Mouse (Mus musculus): ENCODE measurements around the gene Traf6. TPM values are rescaled to one million over a fixed set of nuclear protein-coding genes. Genes with fewer than 3 reads are reported as not detected.

Gene Traf6
- 6.6 and 7.3 TPM in 2 replicates for polyA plus RNA-seq (2015; fragmentation: Nextera tagmentation; extraction: Ambion mirVana)

DNA sequence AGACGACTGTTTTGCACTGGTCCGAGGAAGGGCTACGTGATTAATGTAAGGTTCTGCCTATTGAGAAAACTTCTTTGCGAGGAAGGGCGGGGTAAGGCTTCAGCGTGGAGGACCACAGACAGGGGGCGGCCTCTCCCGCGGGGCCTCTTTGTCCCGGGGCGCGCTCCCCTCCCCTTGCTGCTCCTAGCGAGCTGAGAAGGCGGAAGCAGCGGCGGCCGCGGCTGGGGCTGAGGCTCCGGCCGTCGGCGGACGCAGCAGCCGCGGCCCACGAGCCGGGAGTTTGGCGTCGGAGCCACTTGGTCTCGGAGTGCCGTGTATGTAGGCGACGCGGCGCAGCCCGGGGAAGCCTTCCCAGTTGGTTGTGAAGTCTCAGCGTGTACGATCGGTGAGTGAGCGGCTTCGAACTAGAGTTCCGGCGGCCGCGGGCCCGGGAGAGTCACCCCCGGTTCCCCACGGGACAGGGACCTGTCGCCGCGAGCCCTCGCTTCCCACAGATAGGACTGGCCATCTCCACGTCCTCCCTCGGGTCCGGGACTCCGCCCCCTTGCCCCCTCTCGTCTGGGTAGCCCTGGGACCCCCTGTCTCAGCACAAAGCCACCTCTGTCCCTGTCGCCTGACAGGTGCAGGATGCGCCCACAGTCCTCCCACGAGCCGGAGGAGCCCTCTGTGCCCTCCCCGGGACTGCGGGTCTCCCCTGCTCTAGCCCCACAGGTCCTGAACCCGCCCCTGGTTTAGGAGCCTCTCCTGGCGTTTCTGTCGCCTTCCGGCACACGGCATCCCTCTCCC, at the start of gene Traf6:
TSS of gene Traf6 (plus strand) at position 194 of the 786 bp plus-strand sequence.
- Histone ChIP-seq H3K4me3 (peak within 1 kb of the TSS; percentile 81), H3K4me1 (replicated peaks) (peaks cover 21% of the 10 kb centered on the region), H3K9ac (peak within 1 kb of the TSS; percentile 87), H3K27me3 (no peaks in the 10 kb centered on the region), H3K4me2 (peak within 1 kb of the TSS; percentile 64), H3K27ac (replicated peaks) (peak within 1 kb of the TSS; percentile 59; the same call in 1 of the 2 replicates), H3K9me3 (no peaks in the 10 kb centered on the region), H3K36me3 (no peaks in the 10 kb centered on the region)
- ATAC-seq (ENCODE audit: low read depth) = peak; percentile 89
- under 1% methylated on average over 68 of the region's 68 CpGs for WGBS

- peak; percentile 84 for ATAC-seq (ENCODE audit: low read depth)
- Histone ChIP-seq H3K9me3 (no peaks in the 10 kb centered on the region), H3K27ac (replicated peaks) (peak overlapping the region; percentile 67), H3K9ac (no peak overlapping the region), H3K4me1 (replicated peaks) (peaks cover 11% of the 10 kb centered on the region), H3K4me3 (no peak overlapping the region), H3K27me3 (no peaks in the 10 kb centered on the region), H3K36me3 (no peaks in the 10 kb centered on the region), H3K4me2 (no peak overlapping the region)
- 35% methylated on average over 7 of the region's 7 CpGs for WGBS
These were observed 39.0 kb upstream of the Traf6 start for GRCm38 (mm10) chr2:101638979-101639839.

DNA sequence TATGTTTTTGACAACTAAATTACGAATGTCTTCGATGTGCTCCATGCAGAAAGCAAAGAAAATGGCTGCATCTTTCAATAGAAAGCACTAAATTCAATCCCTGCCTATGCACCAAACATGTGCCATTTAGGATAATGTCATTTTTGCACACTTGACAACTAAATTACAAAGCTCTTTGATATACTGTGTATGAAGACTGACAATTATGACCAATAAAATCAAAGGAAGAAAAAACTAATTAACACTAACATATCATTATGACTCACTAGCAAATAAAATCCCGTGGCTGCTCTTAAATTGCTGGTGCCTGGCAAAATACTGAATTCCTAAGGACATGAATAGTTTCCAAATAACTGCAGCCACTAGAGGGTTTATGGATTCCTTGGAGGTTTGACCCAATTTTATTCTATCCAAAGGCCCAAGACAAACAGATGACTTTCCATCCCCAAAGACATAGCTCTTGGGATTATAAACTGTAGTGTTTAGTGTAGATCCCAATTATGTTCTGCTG, 38.3 kb upstream of the Traf6 start:
- WGBS = 70% methylated on average over 3 of the region's 3 CpGs
- Histone ChIP-seq H3K4me2 (no peak overlapping the region), H3K9me3 (no peaks in the 10 kb centered on the region), H3K27ac (replicated peaks) (peak overlapping the region; percentile 67), H3K9ac (no peak overlapping the region), H3K4me1 (replicated peaks) (peaks cover 11% of the 10 kb centered on the region), H3K27me3 (no peaks in the 10 kb centered on the region), H3K4me3 (no peak overlapping the region), H3K36me3 (no peaks in the 10 kb centered on the region)
- ATAC-seq (ENCODE audit: low read depth) = peak; percentile 59; the same call in 1 of the 2 replicates

DNA sequence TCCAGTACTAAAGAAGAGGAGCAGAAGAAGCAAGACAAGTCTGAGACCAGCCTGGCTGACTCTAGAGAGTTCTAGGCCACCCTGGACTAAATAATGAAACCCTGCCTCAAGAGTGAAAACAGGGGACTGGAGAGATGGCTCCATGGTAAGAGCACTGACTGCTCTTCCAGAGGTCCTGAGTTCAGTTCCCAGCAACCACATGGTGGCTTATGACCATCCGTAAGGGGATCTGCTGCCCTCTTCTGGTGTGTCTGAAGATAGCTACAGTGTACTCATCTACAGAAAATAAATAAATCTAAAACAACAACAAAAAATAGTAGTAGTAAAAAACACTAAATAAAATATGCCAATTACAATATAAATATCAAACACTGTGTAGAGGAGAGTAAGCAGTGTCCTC, 32.4 kb upstream of the Traf6 start:
- H3K9me3 ChIP-seq = no peaks in the 10 kb centered on the region
- 0 out of 2 replicates have a peak, but pooled peaks cover under 1% of the 10 kb centered on the region for H3K27me3 ChIP-seq
- 94% methylated on average over 1 of the region's 1 CpGs for WGBS
- H3K36me3 ChIP-seq = no peaks in the 10 kb centered on the region
- peaks cover 8% of the 10 kb centered on the region; the same call in 1 of the 2 replicates for H3K4me1 ChIP-seq (replicated peaks)
- no peak overlapping the region for H3K9ac ChIP-seq
- ATAC-seq (ENCODE audit: low read depth) = no peak
- H3K27ac ChIP-seq (replicated peaks) = no peak overlapping the region
- no peak overlapping the region for H3K4me2 ChIP-seq
- H3K4me3 ChIP-seq = no peak overlapping the region

DNA sequence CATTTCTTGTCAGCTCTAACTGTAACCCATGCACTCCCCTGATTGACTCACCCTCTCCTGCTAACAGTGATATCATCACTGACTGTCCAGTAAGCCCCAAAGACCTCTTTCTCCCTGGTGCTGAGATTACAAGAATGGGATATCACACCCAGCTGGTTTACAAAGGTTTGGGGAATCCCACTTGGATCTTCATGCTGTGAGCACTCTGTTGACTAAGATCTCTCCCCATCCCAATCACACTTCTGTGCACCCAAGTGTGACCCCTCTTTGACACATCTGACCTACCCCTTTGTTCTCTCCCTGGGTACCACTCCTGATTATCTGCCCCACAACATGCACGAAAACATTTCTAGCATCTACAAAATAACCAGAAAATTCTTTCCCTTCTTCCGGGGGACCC, 29.9 kb upstream of the Traf6 start:
- no peaks in the 10 kb centered on the region for H3K9me3 ChIP-seq
- H3K4me1 ChIP-seq (replicated peaks) = peaks cover 16% of the 10 kb centered on the region
- no peak overlapping the region for H3K27ac ChIP-seq (replicated peaks)
- 74% methylated on average over 2 of the region's 2 CpGs for WGBS
- peaks cover 3% of the 10 kb centered on the region; the same call in 1 of the 2 replicates for H3K27me3 ChIP-seq
- no peak for ATAC-seq (ENCODE audit: low read depth)
- H3K4me3 ChIP-seq = no peak overlapping the region
- H3K36me3 ChIP-seq = no peaks in the 10 kb centered on the region
- H3K9ac ChIP-seq = no peak overlapping the region
- H3K4me2 ChIP-seq = no peak overlapping the region

DNA sequence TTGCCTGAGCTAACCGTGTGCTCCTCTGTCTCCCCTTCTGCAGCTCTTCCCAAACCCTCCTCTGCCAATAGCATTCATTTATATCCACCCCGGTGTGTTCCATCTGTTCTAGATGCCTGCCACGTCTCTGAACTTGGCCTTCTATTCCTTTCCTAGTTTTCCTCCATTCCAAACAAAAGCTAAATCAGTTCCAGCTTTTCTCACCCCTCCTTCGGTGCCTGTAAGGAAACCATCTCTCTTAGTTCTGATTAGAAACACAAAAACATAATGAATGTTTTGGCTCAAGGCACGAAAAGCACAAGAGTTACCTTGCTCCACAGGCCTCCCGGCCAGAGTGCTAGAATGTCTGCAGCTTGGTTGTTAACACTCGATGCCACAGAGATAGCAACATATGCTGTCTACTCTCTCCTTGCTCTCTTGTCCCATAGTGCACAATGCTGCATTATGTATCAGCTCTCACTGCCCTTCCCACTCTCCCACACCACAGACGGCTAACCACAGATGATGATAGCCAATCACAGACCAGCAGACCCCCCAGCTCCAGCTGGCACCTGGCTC, 29.0 kb upstream of the Traf6 start, which contains the start of the genes Rag1 and B230118H07Rik:
TSS of gene Rag1 (minus strand) at position 388 of the 558 bp plus-strand sequence.
TSS of gene B230118H07Rik (minus strand) at position 419 of the 558 bp plus-strand sequence.
- peaks cover 3% of the 10 kb centered on the region; the same call in 1 of the 2 replicates for H3K27me3 ChIP-seq
- H3K4me3 ChIP-seq = no peak within 1 kb of the TSS
- H3K36me3 ChIP-seq = no peaks in the 10 kb centered on the region
- peak within 1 kb of the TSS; percentile 19; the same call in 1 of the 2 replicates for H3K27ac ChIP-seq (replicated peaks)
- H3K9me3 ChIP-seq = no peaks in the 10 kb centered on the region
- 39% methylated on average over 8 of the region's 8 CpGs for WGBS
- no peak within 1 kb of the TSS for H3K4me2 ChIP-seq
- no peak for ATAC-seq (ENCODE audit: low read depth)
- peaks cover 16% of the 10 kb centered on the region for H3K4me1 ChIP-seq (replicated peaks)
- no peak within 1 kb of the TSS for H3K9ac ChIP-seq

- peaks cover 16% of the 10 kb centered on the region for H3K4me1 ChIP-seq (replicated peaks)
- no peak overlapping the region for H3K27ac ChIP-seq (replicated peaks)
- WGBS = 62% methylated on average over 1 of the region's 1 CpGs
- H3K4me2 ChIP-seq = no peak overlapping the region
- H3K27me3 ChIP-seq = peaks cover 3% of the 10 kb centered on the region; the same call in 1 of the 2 replicates
- H3K4me3 ChIP-seq = no peak overlapping the region
- H3K9me3 ChIP-seq = no peaks in the 10 kb centered on the region
- no peak overlapping the region for H3K9ac ChIP-seq
- no peak for ATAC-seq (ENCODE audit: low read depth)
- H3K36me3 ChIP-seq = no peaks in the 10 kb centered on the region
These were observed 27.8 kb upstream of the Traf6 start for GRCm38 (mm10) chr2:101650446-101650845.

DNA sequence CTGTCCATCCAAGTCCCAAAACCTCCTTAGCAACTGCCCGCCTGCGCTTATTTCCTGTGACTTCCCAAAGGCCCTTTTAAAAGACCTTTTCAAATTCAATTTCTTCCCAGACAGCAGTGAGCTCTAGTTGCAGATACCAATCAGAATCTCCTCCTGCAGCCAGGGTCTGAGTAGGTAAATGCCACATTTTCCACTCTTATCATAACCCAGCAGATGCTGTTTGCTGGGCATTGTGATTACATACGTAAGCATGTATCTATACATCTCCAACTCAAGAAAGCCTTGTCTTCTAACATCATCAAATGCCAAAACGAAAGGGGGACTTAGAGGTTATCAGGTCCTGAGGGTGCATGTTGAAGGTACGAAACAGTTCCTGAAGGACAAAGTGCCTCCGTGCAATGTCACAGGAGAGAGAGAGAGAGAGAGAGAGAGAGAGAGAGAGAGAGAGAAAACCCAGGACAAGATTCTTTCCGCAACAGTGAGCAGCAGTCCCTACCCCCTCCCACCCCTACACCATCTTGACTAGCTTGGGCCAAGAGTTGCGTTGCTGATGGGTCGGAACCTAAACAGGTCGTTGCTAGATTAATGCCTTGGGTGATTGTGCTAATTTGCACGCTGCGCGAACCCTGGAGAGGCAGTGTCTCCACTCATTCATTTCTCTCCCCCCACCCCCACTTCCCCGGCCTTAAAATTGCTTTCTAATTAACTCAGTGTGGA, 25.9 kb upstream of the Traf6 start:
- 25% methylated on average over 14 of the region's 14 CpGs for WGBS

GRCm38 (mm10) chr2:101652921-101653597, 25.2 kb upstream of the Traf6 start:
- 19% methylated on average over 14 of the region's 14 CpGs for WGBS
- no peaks in the 10 kb centered on the region for H3K9me3 ChIP-seq
- H3K4me2 ChIP-seq = peak overlapping the region; percentile 61
- peak; percentile 88 for ATAC-seq (ENCODE audit: low read depth)
- H3K27ac ChIP-seq (replicated peaks) = no peak overlapping the region
- H3K9ac ChIP-seq = peak overlapping the region; percentile 55; the same call in 1 of the 2 replicates
- H3K36me3 ChIP-seq = no peaks in the 10 kb centered on the region
- peak overlapping the region; percentile 27 for H3K4me3 ChIP-seq
- peaks cover 3% of the 10 kb centered on the region; the same call in 1 of the 2 replicates for H3K27me3 ChIP-seq
- H3K4me1 ChIP-seq (replicated peaks) = peaks cover 16% of the 10 kb centered on the region

More for the DNA sequence above, 25.9 kb upstream of the Traf6 start:
- Histone ChIP-seq H3K9me3 (no peaks in the 10 kb centered on the region), H3K27me3 (peaks cover 3% of the 10 kb centered on the region; the same call in 1 of the 2 replicates), H3K4me1 (replicated peaks) (peaks cover 16% of the 10 kb centered on the region), H3K4me2 (peak overlapping the region; percentile 61), H3K9ac (peak overlapping the region; percentile 55; the same call in 1 of the 2 replicates), H3K27ac (replicated peaks) (no peak overlapping the region), H3K4me3 (peak overlapping the region; percentile 27), H3K36me3 (no peaks in the 10 kb centered on the region)
- ATAC-seq (ENCODE audit: low read depth) = peak; percentile 75

DNA sequence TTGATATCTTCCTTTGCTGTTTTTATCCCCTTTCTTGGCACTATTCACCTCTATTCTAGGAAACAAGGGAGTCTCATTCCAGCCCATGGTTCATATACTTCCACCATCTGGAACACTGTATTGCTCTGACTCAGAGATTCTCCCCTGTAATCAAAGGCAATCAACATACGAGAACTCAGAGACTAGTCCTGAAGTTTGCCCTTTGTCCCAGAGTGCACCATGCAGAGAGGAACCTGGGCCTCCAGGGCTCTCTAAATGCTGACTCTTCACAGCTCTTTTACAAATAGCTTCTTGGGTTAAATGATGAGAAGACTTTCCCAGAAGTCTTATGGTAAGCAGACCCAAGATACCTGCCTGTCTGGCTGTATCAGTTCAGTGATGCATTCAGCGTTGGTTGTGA, 17.7 kb upstream of the Traf6 start:
- Histone ChIP-seq H3K4me1 (replicated peaks) (peaks cover 2% of the 10 kb centered on the region; the same call in 1 of the 2 replicates), H3K9ac (no peak overlapping the region), H3K9me3 (no peaks in the 10 kb centered on the region), H3K27ac (replicated peaks) (no peak overlapping the region), H3K4me2 (no peak overlapping the region), H3K36me3 (no peaks in the 10 kb centered on the region), H3K4me3 (no peak overlapping the region), H3K27me3 (no peaks in the 10 kb centered on the region; the same call in 1 of the 2 replicates)
- WGBS = 68% methylated on average over 2 of the region's 2 CpGs
- no peak for ATAC-seq (ENCODE audit: low read depth)

Measured in neural tube, embryonic 13.5 days (tissue).